Mouse (Mus musculus) myocyte (in vitro differentiated cells): Measurements from ENCODE around the gene Irf9.

Source experiments
- CEBPB ChIP-seq: IDR thresholded peaks from 2 replicates; pipeline ENCODE4 v1.6.1; 2011; ENCODE audit warnings: mild to moderate bottlenecking, moderate library complexity; ENCODE audit not compliant: poor library complexity, insufficient read depth, severe bottlenecking
- E2F4 ChIP-seq: IDR thresholded peaks from one replicate; pipeline ENCODE4 v1.6.1; 2011; ENCODE audit warnings: mild to moderate bottlenecking, control low read depth, moderate library complexity; ENCODE audit not compliant: insufficient read depth
- MAX ChIP-seq: IDR thresholded peaks from one replicate; pipeline ENCODE4 v1.6.1; 2011; ENCODE audit warnings: low read depth, mild to moderate bottlenecking, control low read depth
- MYOD1 ChIP-seq, 3 experiments: IDR thresholded peaks; one replicate each; pipeline ENCODE4 v1.6.1; 2011; ENCODE audit warnings: control low read depth in 2 of 3, low read depth in 2 of 3, mild to moderate bottlenecking in 2 of 3, moderate library complexity in 1 of 3; ENCODE audit not compliant: insufficient read length in 2 of 3, control insufficient read depth in 1 of 3
- MYOG ChIP-seq, 3 experiments: IDR thresholded peaks; one replicate each; pipeline ENCODE4 v1.6.1; 2011; ENCODE audit warnings: control low read depth in 2 of 3, low read depth in 2 of 3, mild to moderate bottlenecking in 2 of 3; ENCODE audit not compliant: insufficient read length in 2 of 3, control insufficient read depth in 1 of 3, insufficient read depth in 1 of 3
- POLR2A ChIP-seq: IDR thresholded peaks from one replicate; pipeline ENCODE4 v1.6.1; 2011; ENCODE audit warnings: low read depth, mild to moderate bottlenecking, control low read depth, moderate library complexity; ENCODE audit not compliant: insufficient read length
- POLR2AphosphoS2 ChIP-seq: IDR thresholded peaks from one replicate; pipeline ENCODE4 v1.6.1; 2011; ENCODE audit warnings: low read depth, control low read depth; ENCODE audit not compliant: insufficient read length
- REST ChIP-seq: IDR thresholded peaks from one replicate; pipeline ENCODE4 v1.6.1; 2011; ENCODE audit warnings: mild to moderate bottlenecking, control low read depth, moderate library complexity; ENCODE audit not compliant: insufficient read depth, insufficient read length
- SRF ChIP-seq: IDR thresholded peaks from one replicate; pipeline ENCODE4 v1.6.1; 2011; ENCODE audit warnings: low read depth; ENCODE audit not compliant: control insufficient read depth, insufficient read length
- TCF12 ChIP-seq: IDR thresholded peaks from one replicate; pipeline ENCODE4 v1.6.1; 2011; ENCODE audit warnings: mild to moderate bottlenecking, control low read depth; ENCODE audit not compliant: poor library complexity, insufficient read depth, severe bottlenecking
- TCF3 ChIP-seq: IDR thresholded peaks from one replicate; pipeline ENCODE4 v1.6.1; 2011; ENCODE audit warnings: low read depth, control low read depth; ENCODE audit not compliant: insufficient read length
- USF1 ChIP-seq: IDR thresholded peaks from one replicate; pipeline ENCODE4 v1.6.1; 2011; ENCODE audit warnings: low read depth, mild to moderate bottlenecking, control low read depth, moderate library complexity

DNA sequence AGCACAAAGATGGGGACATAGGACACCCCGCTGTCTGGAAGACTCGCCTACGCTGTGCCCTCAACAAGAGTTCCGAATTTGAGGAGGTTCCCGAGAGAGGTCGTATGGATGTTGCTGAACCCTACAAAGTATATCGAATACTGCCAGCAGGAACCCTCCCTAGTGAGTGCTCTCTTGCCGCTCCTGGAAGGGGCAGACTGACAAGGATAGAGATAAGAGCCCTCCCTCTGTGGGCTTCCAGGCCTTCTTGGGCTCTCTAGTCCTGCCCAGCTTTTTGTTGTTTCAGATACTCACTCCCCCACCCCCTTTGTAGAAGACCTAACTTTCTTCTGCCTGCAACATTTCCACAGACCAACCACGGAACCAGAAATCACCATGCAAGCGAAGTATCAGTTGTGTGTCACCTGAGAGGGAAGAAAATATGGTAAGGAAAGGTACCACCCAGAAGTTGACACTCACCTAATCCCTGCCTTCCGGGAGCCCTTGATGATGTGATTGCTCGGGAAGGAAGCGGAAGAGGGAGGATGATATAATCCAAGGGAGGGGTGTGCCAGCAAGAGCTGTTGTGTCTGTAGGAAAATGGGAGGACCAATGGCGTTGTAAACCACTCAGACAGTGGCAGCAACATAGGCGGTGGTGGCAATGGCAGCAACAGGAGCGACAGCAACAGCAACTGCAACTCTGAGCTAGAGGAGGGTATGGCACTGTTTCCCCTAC is 2.5 kb downstream of the Irf9 start:
- TF ChIP-seq POLR2A (no peak), MYOD1 (IDR thresholded peaks at IDR 0.05; ENCODE audit: control insufficient read depth in 1 of 3, insufficient read length in 2 of 3, low read depth in 2 of 3) (no peak), MYOG (IDR thresholded peaks at IDR 0.05; ENCODE audit: control insufficient read depth in 1 of 3, insufficient read depth in 1 of 3, insufficient read length in 2 of 3, low read depth in 2 of 3) (no peak), TCF12 (no peak), CEBPB (no peak), MAX (no peak), POLR2AphosphoS2 (no peak), USF1 (no peak), E2F4 (no peak), REST (no peak), TCF3 (no peak), SRF (no peak)
